Mouse (Mus musculus) neural tube, embryonic 11.5 days (tissue): ENCODE data around the gene Nkx1-1. TPM values are rescaled to one million over a fixed set of nuclear protein-coding genes. Genes with fewer than 3 reads are reported as not detected.

Experiments used
- ATAC-seq: fragments of 200-750 bp; cut with Nextera tagmentation; 2 replicates; pipeline ENCODE4 v1.8.0; 2017; ENCODE audit warnings: moderate number of reproducible peaks, mild to moderate bottlenecking, moderate TSS enrichment, moderate library complexity; ENCODE audit not compliant: insufficient read depth, low FRiP score, low TSS enrichment
- DNase-seq: peaks from one replicate; pipeline ENCODE4 v3.0.0-alpha.2; 2015; ENCODE audit warnings: low spot score
- H3K27ac ChIP-seq: fragments of 300-500 bp; sonication (generic); 2 replicates; pipeline ENCODE4 v1.5.1; 2014; ENCODE audit warnings: low read depth, mild to moderate bottlenecking, low read length
- H3K27me3 ChIP-seq: fragments of 300-500 bp; sonication (generic); 2 replicates; pipeline ENCODE4 v1.6.1; 2014; ENCODE audit warnings: mild to moderate bottlenecking, low read length, mixed read lengths; ENCODE audit not compliant: control insufficient read depth, insufficient read depth
- H3K36me3 ChIP-seq: fragments of 300-500 bp; sonication (generic); 2 replicates; pipeline ENCODE4 v1.6.1; 2014; ENCODE audit warnings: mild to moderate bottlenecking, low read length, moderate library complexity, mixed read lengths; ENCODE audit not compliant: control insufficient read depth, insufficient read depth
- H3K4me1 ChIP-seq: fragments of 300-500 bp; sonication (generic); 2 replicates; pipeline ENCODE4 v1.6.1; 2014; ENCODE audit warnings: low read length, mixed read lengths; ENCODE audit not compliant: control insufficient read depth, insufficient read depth
- H3K4me2 ChIP-seq: fragments of 300-500 bp; sonication (generic); 2 replicates; pipeline ENCODE4 v1.6.1; 2014; ENCODE audit warnings: low read depth, mild to moderate bottlenecking, moderate library complexity
- H3K4me3 ChIP-seq: fragments of 300-500 bp; sonication (generic); 2 replicates; pipeline ENCODE4 v1.5.1; 2014; ENCODE audit warnings: low read depth, low read length
- H3K9ac ChIP-seq: fragments of 300-500 bp; sonication (generic); 2 replicates; pipeline ENCODE4 v1.6.1; 2014; ENCODE audit warnings: mild to moderate bottlenecking, low read length
- H3K9me3 ChIP-seq: fragments of 300-500 bp; sonication (generic); 2 replicates; pipeline ENCODE4 v1.6.1; 2016; ENCODE audit warnings: low read length; ENCODE audit not compliant: control insufficient read depth
- WGBS: fragments of 180-500 bp; shearing (Covaris S2); extraction: QIAGEN DNeasy Blood & Tissue Kit; methylation state at CpG from one replicate; pipeline ENCODE4 v1.1.7; 2014; 5-methylcytosine and 5-hydroxymethylcytosine counted together
- polyA plus RNA-seq: library from polyadenylated mRNA; unstranded; fragments of >200 nt; fragmentation: Nextera tagmentation; extraction: Ambion mirVana; gene quantifications from 2 replicates; pipeline ENCODE4 v1.2.1, GENCODE M21; 2014

Gene Nkx1-1
- 0.59 and 1.2 TPM in 2 replicates for polyA plus RNA-seq

- Histone ChIP-seq H3K9me3 (no peaks in the 10 kb centered on the region), H3K4me1 (peaks cover 17% of the 10 kb centered on the region), H3K27ac (0 out of 2 replicates have a peak within 1 kb of the TSS, but pooled peaks have one; percentile 6), H3K36me3 (no peaks in the 10 kb centered on the region), H3K4me2 (peak within 1 kb of the TSS; percentile 22), H3K9ac (peak within 1 kb of the TSS; percentile 18), H3K27me3 (peaks cover 99% of the 10 kb centered on the region), H3K4me3 (peak within 1 kb of the TSS; percentile 15)
- DNase-seq (peak; percentile 45), ATAC-seq (no peak)
- under 1% methylated on average over 68 of the region's 90 CpGs for WGBS
Measured at GRCm38 (mm10) chr5:33433201-33434138, at the start of gene Nkx1-1. Gene Nkx1-1, minus strand, starts transcription at chr5:33433976.

- no peak overlapping the region for H3K4me2 ChIP-seq
- H3K9ac ChIP-seq, result no peak overlapping the region
- no peaks in the 10 kb centered on the region for H3K9me3 ChIP-seq
- ATAC-seq, result peak; percentile 60
- no peak for DNase-seq
- no peak overlapping the region for H3K4me3 ChIP-seq
- H3K4me1 ChIP-seq, result no peaks in the 10 kb centered on the region
- peak overlapping the region; percentile 11; the same call in 1 of the 2 replicates for H3K27ac ChIP-seq
- no peaks in the 10 kb centered on the region; the same call in 1 of the 2 replicates for H3K27me3 ChIP-seq
- WGBS, result 23% methylated on average over 7 of the region's 7 CpGs
- no peaks in the 10 kb centered on the region for H3K36me3 ChIP-seq
Measured at GRCm38 (mm10) chr5:33481318-33481685, 47.5 kb upstream of the Nkx1-1 start.

GRCm38 (mm10) chr5:33480582-33481317, 47.0 kb upstream of the Nkx1-1 start:
- ATAC-seq, result peak; percentile 38
- H3K4me3 ChIP-seq, result no peak overlapping the region
- H3K9me3 ChIP-seq, result no peaks in the 10 kb centered on the region
- H3K4me2 ChIP-seq, result 0 out of 2 replicates have a peak overlapping the region, but pooled peaks have one; percentile 7
- no peak overlapping the region for H3K9ac ChIP-seq
- peak; percentile 44 for DNase-seq
- WGBS, result 31% methylated on average over 26 of the region's 26 CpGs
- no peaks in the 10 kb centered on the region for H3K4me1 ChIP-seq
- no peaks in the 10 kb centered on the region for H3K36me3 ChIP-seq
- peak overlapping the region; percentile 29; the same call in 1 of the 2 replicates for H3K27ac ChIP-seq
- no peaks in the 10 kb centered on the region; the same call in 1 of the 2 replicates for H3K27me3 ChIP-seq

- DNase-seq, result no peak
- 30% methylated on average over 11 of the region's 11 CpGs for WGBS
Measured at GRCm38 (mm10) chr5:33465464-33465863, 31.7 kb upstream of the Nkx1-1 start.

GRCm38 (mm10) chr5:33464390-33464789, 30.6 kb upstream of the Nkx1-1 start:
- no peak overlapping the region for H3K4me3 ChIP-seq
- H3K27ac ChIP-seq, result no peak overlapping the region
- H3K27me3 ChIP-seq, result no peaks in the 10 kb centered on the region
- 69% methylated on average over 7 of the region's 7 CpGs for WGBS
- no peak overlapping the region for H3K9ac ChIP-seq
- no peak for ATAC-seq
- DNase-seq, result no peak
- H3K36me3 ChIP-seq, result no peaks in the 10 kb centered on the region
- H3K9me3 ChIP-seq, result no peaks in the 10 kb centered on the region
- no peak overlapping the region for H3K4me2 ChIP-seq
- no peaks in the 10 kb centered on the region for H3K4me1 ChIP-seq

More at GRCm38 (mm10) chr5:33465464-33465863, 31.7 kb upstream of the Nkx1-1 start:
- Histone ChIP-seq H3K27ac (no peak overlapping the region), H3K9ac (no peak overlapping the region), H3K4me3 (no peak overlapping the region), H3K36me3 (no peaks in the 10 kb centered on the region), H3K27me3 (no peaks in the 10 kb centered on the region), H3K9me3 (no peaks in the 10 kb centered on the region), H3K4me2 (no peak overlapping the region), H3K4me1 (no peaks in the 10 kb centered on the region)
- ATAC-seq, result no peak; the same call in 1 of the 2 replicates

- Histone ChIP-seq H3K27me3 (0 out of 2 replicates have a peak, but pooled peaks cover 3% of the 10 kb centered on the region), H3K4me1 (no peaks in the 10 kb centered on the region), H3K9ac (no peak overlapping the region), H3K9me3 (no peaks in the 10 kb centered on the region), H3K4me3 (no peak overlapping the region), H3K36me3 (no peaks in the 10 kb centered on the region), H3K4me2 (no peak overlapping the region), H3K27ac (no peak overlapping the region)
- DNase-seq, result no peak
- no peak for ATAC-seq
- 60% methylated on average over 2 of the region's 2 CpGs for WGBS
Measured at GRCm38 (mm10) chr5:33459111-33459510, 25.3 kb upstream of the Nkx1-1 start.

GRCm38 (mm10) chr5:33458132-33458622, 24.4 kb upstream of the Nkx1-1 start:
- Histone ChIP-seq H3K4me3 (no peak overlapping the region), H3K9ac (no peak overlapping the region), H3K4me1 (no peaks in the 10 kb centered on the region), H3K4me2 (no peak overlapping the region), H3K9me3 (no peaks in the 10 kb centered on the region), H3K27ac (no peak overlapping the region), H3K27me3 (0 out of 2 replicates have a peak, but pooled peaks cover 3% of the 10 kb centered on the region), H3K36me3 (no peaks in the 10 kb centered on the region)
- WGBS, result 53% methylated on average over 3 of the region's 3 CpGs
- ATAC-seq (no peak), DNase-seq (no peak)

- H3K9me3 ChIP-seq, result no peaks in the 10 kb centered on the region
- H3K4me3 ChIP-seq, result no peak overlapping the region
- DNase-seq (no peak), ATAC-seq (no peak)
- H3K36me3 ChIP-seq, result no peaks in the 10 kb centered on the region
- no peak overlapping the region for H3K4me2 ChIP-seq
- 0 out of 2 replicates have a peak, but pooled peaks cover 3% of the 10 kb centered on the region for H3K27me3 ChIP-seq
- H3K27ac ChIP-seq, result no peak overlapping the region
- H3K4me1 ChIP-seq, result no peaks in the 10 kb centered on the region
- H3K9ac ChIP-seq, result no peak overlapping the region
- 70% methylated on average over 8 of the region's 8 CpGs for WGBS
Measured at GRCm38 (mm10) chr5:33455737-33456136, 22.0 kb upstream of the Nkx1-1 start.
